Mouse (Mus musculus) neutrophil, adult 5-6 weeks (primary cell): ENCODE measurements around the gene Il1rap. TPM values are rescaled to one million over a fixed set of nuclear protein-coding genes. Genes with fewer than 3 reads are reported as not detected.

Experiments used
- ATAC-seq: fragments of 151-379, 151-347 bp; 2 replicates; pipeline ENCODE4 v1.8.0; 2017; ENCODE audit warnings: mild to moderate bottlenecking, moderate TSS enrichment; ENCODE audit not compliant: insufficient number of reproducible peaks, poor library complexity, low FRiP score, severe bottlenecking; ENCODE audit errors: extremely low read depth
- total RNA-seq: library from RNA; stranded (forward); fragments of 200-1000 nt; gene quantifications from 2 replicates; pipeline ENCODE4 v1.2.3, GENCODE M21; 2017

Il1rap gene
- total RNA-seq, 1 experiment from 2014 or later, result 82.7 TPM

GRCm38 (mm10) chr16:26604621-26605020 is 23.1 kb downstream of the Il1rap start:
- no peak for ATAC-seq

- ATAC-seq, result no peak
These were observed 26.5 kb downstream of the Il1rap start for GRCm38 (mm10) chr16:26608003-26608402.

GRCm38 (mm10) chr16:26610508-26610907 is 29.0 kb downstream of the Il1rap start:
- no peak for ATAC-seq

GRCm38 (mm10) chr16:26612499-26613220 is 31.2 kb downstream of the Il1rap start:
- no peak for ATAC-seq

- ATAC-seq, result no peak
These were observed 41.6 kb downstream of the Il1rap start for GRCm38 (mm10) chr16:26623141-26623540.

- ATAC-seq, result peak; percentile 95
These were observed 44.6 kb downstream of the Il1rap start for GRCm38 (mm10) chr16:26626065-26626464.

GRCm38 (mm10) chr16:26634800-26635199 is 53.3 kb downstream of the Il1rap start:
- ATAC-seq, result no peak

GRCm38 (mm10) chr16:26643077-26643476 is 61.6 kb downstream of the Il1rap start:
- no peak for ATAC-seq

GRCm38 (mm10) chr16:26646066-26646465 is 64.6 kb downstream of the Il1rap start:
- no peak for ATAC-seq

GRCm38 (mm10) chr16:26647036-26647435 is 65.5 kb downstream of the Il1rap start:
- no peak for ATAC-seq

- no peak for ATAC-seq
These were observed 81.4 kb downstream of the Il1rap start for GRCm38 (mm10) chr16:26662722-26663436.

- no peak for ATAC-seq
These were observed 84.9 kb downstream of the Il1rap start for GRCm38 (mm10) chr16:26666401-26666800.

GRCm38 (mm10) chr16:26669081-26669480 is 87.6 kb downstream of the Il1rap start:
- no peak for ATAC-seq

GRCm38 (mm10) chr16:26680381-26680780 is 98.9 kb downstream of the Il1rap start:
- ATAC-seq, result peak; percentile 63; the same call in 1 of the 2 replicates

GRCm38 (mm10) chr16:26689771-26690170 is 108.3 kb downstream of the Il1rap start:
- peak; percentile 98 for ATAC-seq

- no peak for ATAC-seq
These were observed 109.8 kb downstream of the Il1rap start for GRCm38 (mm10) chr16:26691294-26691693.

- no peak for ATAC-seq
These were observed 116.6 kb downstream of the Il1rap start for GRCm38 (mm10) chr16:26698076-26698475.

GRCm38 (mm10) chr16:26700440-26701103 is 119.1 kb downstream of the Il1rap start:
- ATAC-seq, result no peak

- ATAC-seq, result no peak
These were observed 124.3 kb downstream of the Il1rap start for GRCm38 (mm10) chr16:26705658-26706371.
